Mouse (Mus musculus) MEL (cell line): ENCODE results near the gene Psap.

Source experiments
- CHD2 ChIP-seq: IDR thresholded peaks from 2 replicates; pipeline ENCODE4 v1.6.1; 2011; ENCODE audit warnings: low read length, improper control_type of control experiment
- CTCF ChIP-seq, 3 experiments: IDR thresholded peaks in 2 of 3; conservative IDR thresholded peaks in 1 of 3; 2 replicates each; pipeline ENCODE4 v1.5.1; 2011 to 2012; ENCODE audit warnings: low read length in 3 of 3, low read depth in 2 of 3, mild to moderate bottlenecking in 2 of 3, improper control_type of control experiment in 1 of 3, inconsistent platforms in 1 of 3, mixed read lengths in 1 of 3, moderate library complexity in 1 of 3; ENCODE audit not compliant: control insufficient read depth in 1 of 3, insufficient read depth in 1 of 3, poor library complexity in 1 of 3, severe bottlenecking in 1 of 3
- EP300 ChIP-seq, 2 experiments: IDR thresholded peaks; 2 replicates each; pipeline ENCODE4 v1.6.1; 2011; ENCODE audit warnings: improper control_type of control experiment in 2 of 2, low read length in 2 of 2, low read depth in 1 of 2, mild to moderate bottlenecking in 1 of 2
- MAFK ChIP-seq: IDR thresholded peaks from 2 replicates; pipeline ENCODE4 v1.6.1; 2011; ENCODE audit warnings: low read depth, mild to moderate bottlenecking, low read length, improper control_type of control experiment, borderline replicate concordance
- MAX ChIP-seq: IDR thresholded peaks from 2 replicates; pipeline ENCODE4 v1.6.1; 2011; ENCODE audit warnings: low read length, improper control_type of control experiment
- NELFE ChIP-seq: IDR thresholded peaks from 2 replicates; pipeline ENCODE4 v1.6.1; 2011; ENCODE audit warnings: low read depth, low read length, improper control_type of control experiment
- POLR2A ChIP-seq, 2 experiments: IDR thresholded peaks; 2 replicates each; pipeline ENCODE4 v1.6.1; 2011 to 2012; ENCODE audit warnings: low read length in 2 of 2, mild to moderate bottlenecking in 2 of 2, control low read depth in 1 of 2, improper control_type of control experiment in 1 of 2, low read depth in 1 of 2, moderate library complexity in 1 of 2; ENCODE audit not compliant: control insufficient read depth in 1 of 2, insufficient read depth in 1 of 2, poor library complexity in 1 of 2
- TCF12 ChIP-seq: IDR thresholded peaks from 2 replicates; pipeline ENCODE4 v1.6.1; 2014; ENCODE audit warnings: low read depth, mild to moderate bottlenecking, inconsistent platforms, low read length, improper control_type of control experiment, moderate library complexity
- USF1 ChIP-seq: IDR thresholded peaks from 2 replicates; pipeline ENCODE4 v1.6.1; 2014; ENCODE audit warnings: low read depth, mild to moderate bottlenecking, inconsistent platforms, low read length, improper control_type of control experiment, moderate library complexity
- USF2 ChIP-seq, 2 experiments: IDR thresholded peaks; 2 replicates each; pipeline ENCODE4 v1.6.1; 2011 to 2012; ENCODE audit warnings: improper control_type of control experiment in 2 of 2, low read length in 2 of 2, borderline replicate concordance in 1 of 2, inconsistent platforms in 1 of 2, low read depth in 1 of 2, mild to moderate bottlenecking in 1 of 2; ENCODE audit not compliant: insufficient read depth in 1 of 2

DNA sequence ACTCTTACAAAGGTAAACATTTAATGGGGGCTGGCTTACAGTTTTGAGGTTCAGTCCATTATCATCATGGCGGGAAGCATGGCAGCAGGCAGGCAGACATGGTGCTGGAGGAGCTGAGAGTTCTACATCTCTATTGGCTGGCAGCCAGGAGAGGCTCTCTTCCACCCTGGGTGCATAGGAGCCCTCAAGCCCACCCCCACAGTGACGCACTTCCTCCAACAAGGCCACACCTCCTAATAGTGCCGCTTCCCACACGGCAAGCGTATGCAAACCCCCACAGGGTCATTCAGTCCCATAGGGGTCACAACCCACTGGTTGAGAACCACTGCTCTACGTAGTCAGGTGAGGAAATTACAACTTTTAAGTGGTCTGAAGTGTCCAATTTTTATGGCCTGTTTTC lies 37.0 kb upstream of the Psap start:
- no peak for TF ChIP-seq CHD2
- TF ChIP-seq NELFE = no peak
- TF ChIP-seq EP300 (IDR thresholded peaks at IDR 0.05; ENCODE audit: low read depth in 1 of 2, low read length in 2 of 2) = no peak
- no peak for TF ChIP-seq MAX
- no peak for TF ChIP-seq POLR2A (IDR thresholded peaks at IDR 0.05; ENCODE audit: control insufficient read depth in 1 of 2, insufficient read depth in 1 of 2, low read depth in 1 of 2, low read length in 2 of 2, poor library complexity in 1 of 2)
- no peak for TF ChIP-seq MAFK
- TF ChIP-seq USF1 = no peak
- no peak for TF ChIP-seq TCF12
- no peak for TF ChIP-seq CTCF (IDR thresholded peaks at IDR 0.05 in 2 of 3, conservative IDR thresholded peaks at IDR 0.05 in 1 of 3; ENCODE audit: control insufficient read depth in 1 of 3, insufficient read depth in 1 of 3, low read depth in 2 of 3, low read length in 3 of 3, poor library complexity in 1 of 3, severe bottlenecking in 1 of 3)
- TF ChIP-seq USF2 (IDR thresholded peaks at IDR 0.05; ENCODE audit: borderline replicate concordance in 1 of 2, insufficient read depth in 1 of 2, low read depth in 1 of 2, low read length in 2 of 2) = no peak
